Mouse (Mus musculus) kidney, adult 2 months (tissue): Measurements from ENCODE around the gene Pxn. TPM values are rescaled to one million over a fixed set of nuclear protein-coding genes. Genes with fewer than 3 reads are reported as not detected.

Experiments used
- DNase-seq: peaks from one replicate; pipeline ENCODE4 v3.0.0; 2021
- H3K27ac ChIP-seq: fragments of 200-500 bp; 2 replicates; pipeline ENCODE4 v1.5.1; 2012; ENCODE audit warnings: low read depth, low read length, control low read depth, inconsistent platforms; ENCODE audit not compliant: insufficient read depth
- H3K27me3 ChIP-seq: fragments of 200-500 bp; replicated peaks from 2 replicates; pipeline ENCODE4 v1.6.1; 2012; ENCODE audit warnings: mild to moderate bottlenecking, moderate library complexity, low read length, inconsistent platforms; ENCODE audit not compliant: control insufficient read depth, insufficient read depth
- H3K36me3 ChIP-seq: fragments of 200-500 bp; 2 replicates; pipeline ENCODE4 v1.6.1; 2012; ENCODE audit warnings: mild to moderate bottlenecking, moderate library complexity, low read length, inconsistent platforms; ENCODE audit not compliant: control insufficient read depth, insufficient read depth
- H3K4me1 ChIP-seq: fragments of 200-500 bp; 2 replicates; pipeline ENCODE4 v1.6.1; 2011; ENCODE audit warnings: low read length; ENCODE audit not compliant: control insufficient read depth, insufficient read depth
- H3K4me3 ChIP-seq: fragments of 200-500 bp; 2 replicates; pipeline ENCODE4 v1.5.1; 2011; ENCODE audit warnings: mild to moderate bottlenecking, low read depth, low read length, control low read depth; ENCODE audit not compliant: insufficient read depth
- CTCF ChIP-seq: fragments of 200-500 bp; conservative IDR thresholded peaks from 2 replicates; pipeline ENCODE4 v1.5.1; 2011; ENCODE audit warnings: low read depth, mild to moderate bottlenecking, control low read depth, low read length, moderate library complexity, mixed read lengths; ENCODE audit not compliant: insufficient read depth, insufficient read length
- POLR2A ChIP-seq: fragments of 200-500 bp; IDR thresholded peaks from one replicate; pipeline ENCODE4 v1.6.1; 2011; ENCODE audit warnings: low read depth, low read length, control low read depth
- WGBS: fragments of 180-500 bp; shearing (Covaris S2); methylation state at CpG from one replicate; pipeline ENCODE4 v1.1.7; 2018; 5-methylcytosine and 5-hydroxymethylcytosine counted together
- polyA plus RNA-seq: library from polyadenylated mRNA; depleted of rRNA; stranded (reverse); fragments of >200 nt; gene quantifications from 2 replicates; pipeline ENCODE4 v1.2.3, GENCODE M21; 2012

Pxn gene
- polyA plus RNA-seq, 1 experiment = 101 TPM

GRCm38 (mm10) chr5:115473191-115473590 lies 33.3 kb upstream of the Pxn start:
- H3K4me3 ChIP-seq = no peak overlapping the region
- no peak overlapping the region for H3K27ac ChIP-seq
- 0 out of 2 replicates have a peak, but pooled peaks cover 3% of the 10 kb centered on the region for H3K4me1 ChIP-seq
- no peaks in the 10 kb centered on the region for H3K27me3 ChIP-seq
- 74% methylated on average over 10 of the region's 10 CpGs for WGBS
- no peak for DNase-seq
- 0 out of 2 replicates have a peak, but pooled peaks have one; percentile 11 for TF ChIP-seq CTCF
- no peak for TF ChIP-seq POLR2A
- no peaks in the 10 kb centered on the region for H3K36me3 ChIP-seq

GRCm38 (mm10) chr5:115474174-115474828 lies 32.2 kb upstream of the Pxn start:
- peak overlapping the region; percentile 28 for H3K4me3 ChIP-seq
- H3K27ac ChIP-seq = no peak overlapping the region
- WGBS = 58% methylated on average over 22 of the region's 22 CpGs
- H3K4me1 ChIP-seq = 0 out of 2 replicates have a peak, but pooled peaks cover 3% of the 10 kb centered on the region
- TF ChIP-seq CTCF (no peak), POLR2A (no peak)
- no peak for DNase-seq
- no peaks in the 10 kb centered on the region for H3K36me3 ChIP-seq
- H3K27me3 ChIP-seq = no peaks in the 10 kb centered on the region

GRCm38 (mm10) chr5:115475337-115476106 lies 31.0 kb upstream of the Pxn start:
- H3K4me1 ChIP-seq = 0 out of 2 replicates have a peak, but pooled peaks cover 3% of the 10 kb centered on the region
- H3K4me3 ChIP-seq = peak overlapping the region; percentile 38
- DNase-seq = peak; percentile 82
- H3K27me3 ChIP-seq = no peaks in the 10 kb centered on the region
- WGBS = 23% methylated on average over 22 of the region's 22 CpGs
- TF ChIP-seq POLR2A (no peak), CTCF (no peak)
- H3K27ac ChIP-seq = no peak overlapping the region
- no peaks in the 10 kb centered on the region; the same call in 1 of the 2 replicates for H3K36me3 ChIP-seq

- no peak for TF ChIP-seq POLR2A
- no peak for TF ChIP-seq CTCF
- DNase-seq = no peak
- Histone ChIP-seq H3K27me3 (no peaks in the 10 kb centered on the region), H3K36me3 (no peaks in the 10 kb centered on the region; the same call in 1 of the 2 replicates), H3K27ac (no peak overlapping the region), H3K4me1 (0 out of 2 replicates have a peak, but pooled peaks cover 3% of the 10 kb centered on the region), H3K4me3 (peak overlapping the region; percentile 38; the same call in 1 of the 2 replicates)
- WGBS = 39% methylated on average over 12 of the region's 12 CpGs
Measured at GRCm38 (mm10) chr5:115476107-115476727, 30.3 kb upstream of the Pxn start.

GRCm38 (mm10) chr5:115479561-115479960 lies 26.9 kb upstream of the Pxn start:
- no peak for DNase-seq
- 83% methylated on average over 15 of the region's 15 CpGs for WGBS
- no peaks in the 10 kb centered on the region; the same call in 1 of the 2 replicates for H3K36me3 ChIP-seq
- 0 out of 2 replicates have a peak, but pooled peaks cover 3% of the 10 kb centered on the region for H3K4me1 ChIP-seq
- H3K27me3 ChIP-seq = no peaks in the 10 kb centered on the region
- no peak overlapping the region for H3K27ac ChIP-seq
- TF ChIP-seq CTCF = no peak
- no peak overlapping the region for H3K4me3 ChIP-seq

GRCm38 (mm10) chr5:115480101-115480500 lies 26.4 kb upstream of the Pxn start:
- DNase-seq = no peak
- no peaks in the 10 kb centered on the region for H3K27me3 ChIP-seq
- TF ChIP-seq CTCF (no peak), POLR2A (no peak)
- no peaks in the 10 kb centered on the region; the same call in 1 of the 2 replicates for H3K36me3 ChIP-seq
- peaks cover 8% of the 10 kb centered on the region; the same call in 1 of the 2 replicates for H3K4me1 ChIP-seq
- WGBS = 63% methylated on average over 27 of the region's 27 CpGs
- no peak overlapping the region for H3K27ac ChIP-seq
- H3K4me3 ChIP-seq = no peak overlapping the region

- Histone ChIP-seq H3K36me3 (no peaks in the 10 kb centered on the region; the same call in 1 of the 2 replicates), H3K27me3 (no peaks in the 10 kb centered on the region), H3K27ac (no peak overlapping the region), H3K4me3 (no peak overlapping the region), H3K4me1 (peaks cover 6% of the 10 kb centered on the region; the same call in 1 of the 2 replicates)
- DNase-seq = no peak
- no peak for TF ChIP-seq POLR2A
- no peak for TF ChIP-seq CTCF
- 61% methylated on average over 38 of the region's 38 CpGs for WGBS
Measured at GRCm38 (mm10) chr5:115482390-115483265, 23.8 kb upstream of the Pxn start.
